Mouse (Mus musculus): Measurements from ENCODE around the gene Ddx21. TPM values are rescaled to one million over a fixed set of nuclear protein-coding genes. Genes with fewer than 3 reads are reported as not detected.
"Not testable (repeated sequence)": the region's sequence is repeated elsewhere in the genome, so short reads cannot be mapped to it uniquely, and the experiment has no call there.

Gene Ddx21
- polyA plus RNA-seq, 1 experiment = 2.3 TPM

DNA sequence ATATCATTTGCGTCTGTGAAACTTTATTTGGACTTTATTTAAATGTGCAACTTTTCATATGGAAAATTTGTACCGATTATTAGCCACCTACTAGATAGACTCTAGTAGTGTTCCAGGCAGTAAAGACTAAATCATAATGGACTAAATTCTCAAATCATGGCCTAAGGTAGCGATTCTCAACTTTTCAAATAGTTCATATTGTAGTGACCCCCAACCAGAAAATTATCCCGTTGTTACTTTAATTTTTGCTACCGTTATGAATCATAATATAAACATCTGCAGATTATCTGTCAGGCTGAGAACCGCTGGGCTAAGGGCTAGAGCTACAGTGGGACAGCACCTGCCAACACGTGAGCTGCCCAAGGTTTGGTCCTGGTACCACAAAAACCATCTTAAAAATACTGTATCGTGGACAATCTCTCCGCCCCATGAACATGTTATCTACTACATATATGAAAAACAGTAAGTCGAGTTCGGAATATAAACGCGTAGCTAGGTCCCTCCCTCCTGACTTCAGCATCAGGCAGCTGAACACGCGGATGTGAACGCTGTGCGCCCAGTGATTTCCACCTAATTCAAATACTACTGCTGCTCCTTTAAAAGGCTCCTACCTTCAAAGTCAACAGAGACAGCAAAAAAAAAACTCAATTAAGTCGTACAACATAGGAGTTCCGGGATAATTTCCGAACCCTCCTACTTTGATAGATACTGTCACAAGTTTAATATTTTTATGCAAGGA lies 859 bp downstream of the Ddx21 start:
- Histone ChIP-seq H3K36me3 (ENCODE audit: control insufficient read depth, insufficient read depth, low read length) (peaks cover 14% of the 10 kb centered on the region), H3K27me3 (ENCODE audit: control insufficient read depth, insufficient read depth, low read length) (no peaks in the 10 kb centered on the region), H3K27ac (ENCODE audit: insufficient read depth, low read depth, low read length) (no peak overlapping the region), H3K4me3 (ENCODE audit: low read depth, low read length) (peak overlapping the region; percentile 93), H3K4me1 (ENCODE audit: control insufficient read depth, insufficient read depth, insufficient read length, low read length) (peaks cover 5% of the 10 kb centered on the region)
- TF ChIP-seq CTCF (IDR thresholded peaks at IDR 0.05; ENCODE audit: extremely low read depth, insufficient read length, insufficient replicate concordance, low read depth, low read length) (no peak), POLR2A (IDR thresholded peaks at IDR 0.05; ENCODE audit: low read depth, low read length) (no peak)
- whole genome bisulfite sequencing = 8% methylated on average over 20 of the region's 20 CpGs

DNA sequence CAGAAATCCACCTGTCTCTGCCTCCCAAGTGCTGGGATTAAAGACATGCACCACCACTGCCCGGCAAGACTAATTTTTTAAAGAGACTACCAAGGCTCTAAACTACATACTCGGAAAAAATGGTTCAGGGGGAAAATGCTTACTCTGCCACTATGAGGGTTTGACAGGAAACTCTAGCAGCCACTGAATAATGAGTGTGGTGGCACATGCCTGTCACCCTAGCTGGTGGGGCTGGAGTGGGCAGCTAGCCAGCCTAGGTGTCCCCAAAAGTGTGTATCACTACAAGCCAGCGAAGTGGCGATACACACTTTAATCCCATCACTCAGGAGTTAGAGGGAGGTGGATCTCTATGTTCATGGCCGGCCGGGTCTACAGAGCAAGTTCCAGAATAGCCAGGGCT lies 2.0 kb downstream of the Ddx21 start:
- Histone ChIP-seq H3K27me3 (ENCODE audit: control insufficient read depth, insufficient read depth, low read length) (no peaks in the 10 kb centered on the region), H3K4me1 (ENCODE audit: control insufficient read depth, insufficient read depth, insufficient read length, low read length) (peaks cover 5% of the 10 kb centered on the region), H3K4me3 (ENCODE audit: low read depth, low read length) (no peak overlapping the region), H3K27ac (ENCODE audit: insufficient read depth, low read depth, low read length) (no peak overlapping the region), H3K36me3 (ENCODE audit: control insufficient read depth, insufficient read depth, low read length) (peaks cover 20% of the 10 kb centered on the region)
- TF ChIP-seq CTCF (IDR thresholded peaks at IDR 0.05; ENCODE audit: extremely low read depth, insufficient read length, insufficient replicate concordance, low read depth, low read length) = no peak
- no peak for TF ChIP-seq POLR2A (IDR thresholded peaks at IDR 0.05; ENCODE audit: low read depth, low read length)
- 77% methylated on average over 6 of the region's 6 CpGs for WGBS

DNA sequence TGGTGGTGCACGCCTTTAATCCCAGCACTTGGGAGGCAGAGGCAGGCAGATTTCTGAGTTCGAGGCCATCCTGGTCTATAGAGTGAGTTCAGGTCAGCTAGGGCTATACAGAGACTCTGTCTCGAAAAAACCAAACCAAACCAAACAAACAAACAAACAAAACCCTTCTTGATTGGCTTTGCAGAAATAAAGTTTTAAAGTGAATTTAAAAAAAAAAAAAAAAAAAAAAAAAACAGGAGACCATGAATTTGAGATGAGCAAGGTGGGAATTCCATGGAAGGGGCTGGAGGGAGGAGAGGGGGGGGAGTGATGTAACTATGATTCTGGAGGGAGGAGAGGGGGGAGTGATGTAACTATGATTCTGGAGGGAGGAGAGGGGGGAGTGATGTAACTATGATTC lies 2.8 kb downstream of the Ddx21 start:
- H3K4me1 ChIP-seq (ENCODE audit: control insufficient read depth, insufficient read depth, insufficient read length, low read length); H3K27ac ChIP-seq (ENCODE audit: insufficient read depth, low read depth, low read length); H3K4me3 ChIP-seq (ENCODE audit: low read depth, low read length); H3K27me3 ChIP-seq (ENCODE audit: control insufficient read depth, insufficient read depth, low read length): not testable (repeated sequence)
- peaks cover 24% of the 10 kb centered on the region for H3K36me3 ChIP-seq (ENCODE audit: control insufficient read depth, insufficient read depth, low read length)
- WGBS = 91% methylated on average over 3 of the region's 3 CpGs

DNA sequence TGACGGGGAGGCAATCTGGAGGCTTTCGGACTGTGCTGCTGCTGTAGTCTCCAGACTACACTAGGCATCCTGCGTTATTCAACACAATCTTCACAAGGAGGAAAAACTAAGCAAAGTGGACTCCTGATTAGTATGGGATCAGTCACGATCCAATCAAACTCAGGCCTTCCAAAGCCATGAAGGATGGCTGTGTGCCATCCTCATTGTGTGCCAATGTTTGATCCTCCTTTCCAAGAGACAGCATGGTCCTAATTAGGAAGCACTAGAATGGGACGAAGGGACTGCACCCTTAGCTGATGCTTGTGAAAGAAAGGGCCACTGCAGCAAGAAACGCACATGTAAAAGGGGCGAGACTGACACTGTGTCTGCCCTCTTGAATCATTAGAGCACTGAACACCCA lies 9.6 kb downstream of the Ddx21 start:
- 86% methylated on average over 7 of the region's 7 CpGs for WGBS
- Histone ChIP-seq H3K27me3 (ENCODE audit: control insufficient read depth, insufficient read depth, low read length) (no peaks in the 10 kb centered on the region), H3K4me3 (ENCODE audit: low read depth, low read length) (no peak overlapping the region), H3K4me1 (ENCODE audit: control insufficient read depth, insufficient read depth, insufficient read length, low read length) (no peaks in the 10 kb centered on the region), H3K27ac (ENCODE audit: insufficient read depth, low read depth, low read length) (no peak overlapping the region), H3K36me3 (ENCODE audit: control insufficient read depth, insufficient read depth, low read length) (peaks cover 67% of the 10 kb centered on the region)
- TF ChIP-seq CTCF (IDR thresholded peaks at IDR 0.05; ENCODE audit: extremely low read depth, insufficient read length, insufficient replicate concordance, low read depth, low read length) (no peak), POLR2A (IDR thresholded peaks at IDR 0.05; ENCODE audit: low read depth, low read length) (no peak)

- WGBS = 19% methylated on average over 6 of the region's 6 CpGs
- no peaks in the 10 kb centered on the region for H3K27me3 ChIP-seq (ENCODE audit: control insufficient read depth, insufficient read depth, low read length)
- no peak overlapping the region for H3K4me3 ChIP-seq (ENCODE audit: low read depth, low read length)
- no peaks in the 10 kb centered on the region for H3K4me1 ChIP-seq (ENCODE audit: control insufficient read depth, insufficient read depth, insufficient read length, low read length)
- peaks cover 68% of the 10 kb centered on the region for H3K36me3 ChIP-seq (ENCODE audit: control insufficient read depth, insufficient read depth, low read length)
- H3K27ac ChIP-seq (ENCODE audit: insufficient read depth, low read depth, low read length) = no peak overlapping the region
- no peak for TF ChIP-seq CTCF (IDR thresholded peaks at IDR 0.05; ENCODE audit: extremely low read depth, insufficient read length, insufficient replicate concordance, low read depth, low read length)
- TF ChIP-seq POLR2A (IDR thresholded peaks at IDR 0.05; ENCODE audit: low read depth, low read length) = no peak
These were observed 11.9 kb downstream of the Ddx21 start for GRCm38 (mm10) chr10:62590200-62590599.

GRCm38 (mm10) chr10:62588616-62589015 lies 13.5 kb downstream of the Ddx21 start:
- Histone ChIP-seq H3K4me1 (ENCODE audit: control insufficient read depth, insufficient read depth, insufficient read length, low read length) (no peaks in the 10 kb centered on the region), H3K4me3 (ENCODE audit: low read depth, low read length) (no peak overlapping the region), H3K36me3 (ENCODE audit: control insufficient read depth, insufficient read depth, low read length) (peaks cover 75% of the 10 kb centered on the region), H3K27me3 (ENCODE audit: control insufficient read depth, insufficient read depth, low read length) (no peaks in the 10 kb centered on the region), H3K27ac (ENCODE audit: insufficient read depth, low read depth, low read length) (no peak overlapping the region)
- 82% methylated on average over 4 of the region's 4 CpGs for WGBS
- no peak for TF ChIP-seq POLR2A (IDR thresholded peaks at IDR 0.05; ENCODE audit: low read depth, low read length)
- TF ChIP-seq CTCF (IDR thresholded peaks at IDR 0.05; ENCODE audit: extremely low read depth, insufficient read length, insufficient replicate concordance, low read depth, low read length) = no peak

DNA sequence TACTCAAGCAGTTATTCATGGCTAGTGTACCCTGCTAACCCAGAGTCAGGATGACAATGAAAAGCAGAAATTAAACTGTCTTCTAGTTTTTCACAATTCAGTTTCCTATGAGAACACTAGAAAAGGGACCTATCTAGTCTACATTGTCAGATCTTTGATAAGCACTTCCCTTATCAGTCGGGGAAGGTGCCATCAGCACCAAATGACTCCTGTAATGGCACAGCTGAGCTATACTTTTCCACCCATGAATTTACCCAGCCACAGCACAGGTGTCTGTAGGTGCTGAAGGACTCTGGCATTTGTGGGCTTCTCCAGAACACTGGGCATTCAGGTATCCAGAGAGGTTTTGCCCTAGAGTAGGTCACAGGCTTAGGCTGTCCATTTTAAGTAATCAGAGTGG lies 18.8 kb downstream of the Ddx21 start:
- Histone ChIP-seq H3K4me3 (ENCODE audit: low read depth, low read length) (no peak overlapping the region), H3K27ac (ENCODE audit: insufficient read depth, low read depth, low read length) (no peak overlapping the region), H3K4me1 (ENCODE audit: control insufficient read depth, insufficient read depth, insufficient read length, low read length) (no peaks in the 10 kb centered on the region), H3K36me3 (ENCODE audit: control insufficient read depth, insufficient read depth, low read length) (peaks cover 59% of the 10 kb centered on the region), H3K27me3 (ENCODE audit: control insufficient read depth, insufficient read depth, low read length) (no peaks in the 10 kb centered on the region)
- TF ChIP-seq CTCF (IDR thresholded peaks at IDR 0.05; ENCODE audit: extremely low read depth, insufficient read length, insufficient replicate concordance, low read depth, low read length) (no peak), POLR2A (IDR thresholded peaks at IDR 0.05; ENCODE audit: low read depth, low read length) (no peak)
- 56% methylated on average over 1 of the region's 1 CpGs for WGBS

Data from small intestine, adult 2 months (tissue).